Mouse (Mus musculus): ENCODE measurements around the gene Casp2.

Gene Casp2

DNA sequence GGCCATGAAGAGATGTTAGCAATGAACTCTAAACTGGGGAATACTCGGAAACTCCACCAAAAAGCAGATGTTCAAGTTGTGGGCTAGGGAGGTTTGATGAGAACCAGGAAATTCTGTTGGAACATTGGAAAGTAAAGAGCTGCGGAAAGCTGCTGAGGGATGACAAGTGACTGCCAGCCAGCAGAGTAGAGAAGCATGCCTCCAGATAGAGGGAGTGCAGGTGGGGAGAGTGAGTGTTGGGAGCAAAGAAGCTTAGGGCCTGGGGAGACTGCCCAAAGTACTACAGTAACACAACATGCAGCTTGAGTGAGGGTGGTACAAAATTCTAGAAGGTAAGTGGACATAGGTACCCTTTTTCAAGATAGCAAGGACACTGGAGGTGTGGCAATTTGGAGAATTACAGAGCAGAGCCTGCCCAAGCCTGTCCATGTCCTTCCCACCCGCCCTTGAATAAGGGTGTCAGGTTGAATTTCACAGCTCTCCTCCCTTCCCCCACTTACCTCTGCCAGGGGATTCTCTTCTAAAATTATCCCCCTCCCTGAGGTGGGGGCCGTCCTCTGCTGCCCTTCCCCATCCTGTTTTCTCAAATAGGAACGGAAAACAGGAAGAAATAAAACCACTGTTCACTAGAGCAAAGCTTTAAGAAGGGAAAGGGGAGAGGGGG is 18.2 kb downstream of the Casp2 start:
- DNase-seq (ENCODE audit: low spot score) = no peak

DNA sequence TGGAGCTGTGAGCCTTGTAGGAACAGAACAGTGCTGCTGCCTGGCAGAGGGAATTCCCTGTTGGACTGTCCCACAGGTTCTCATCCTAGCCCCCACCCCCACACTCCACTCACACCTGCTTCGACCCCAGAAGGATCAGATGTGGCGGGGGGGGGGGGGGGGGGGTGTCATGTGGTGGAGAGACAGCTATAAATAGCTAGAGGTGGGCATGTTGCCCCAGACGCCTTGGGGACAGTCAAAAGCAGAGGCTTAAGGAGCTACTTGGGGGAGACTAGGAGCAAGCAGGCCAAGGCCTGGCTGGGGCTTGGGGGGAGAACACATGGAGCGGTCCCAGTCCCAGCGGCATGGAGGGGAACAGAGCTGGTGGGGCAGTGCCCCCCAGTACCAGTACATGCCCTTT is 21.7 kb downstream of the Casp2 start, which contains the start of gene Clcn1:
Clcn1 (plus strand) TSS at position 238 of the 400 bp plus-strand sequence.
- no peak for DNase-seq (ENCODE audit: low spot score)

DNA sequence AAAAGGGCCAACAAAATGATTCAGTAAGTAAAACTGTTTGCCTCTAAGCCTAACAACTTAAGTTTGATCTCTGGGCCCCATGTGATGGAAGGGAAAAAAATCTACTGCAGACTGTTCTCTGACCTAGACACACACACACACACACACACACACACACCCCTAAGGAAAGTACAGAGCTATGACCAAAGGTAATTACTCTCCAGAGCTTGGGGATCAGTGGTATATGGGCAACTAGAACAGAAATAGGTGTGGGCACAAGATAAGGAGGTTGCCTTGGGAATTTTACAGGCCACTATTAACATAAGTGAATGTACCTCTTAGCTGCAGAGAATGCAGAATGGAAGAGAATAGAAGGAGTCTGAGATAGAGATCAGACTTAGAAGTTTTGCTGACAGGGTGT is 22.8 kb downstream of the Casp2 start:
- DNase-seq (ENCODE audit: low spot score) = no peak

DNA sequence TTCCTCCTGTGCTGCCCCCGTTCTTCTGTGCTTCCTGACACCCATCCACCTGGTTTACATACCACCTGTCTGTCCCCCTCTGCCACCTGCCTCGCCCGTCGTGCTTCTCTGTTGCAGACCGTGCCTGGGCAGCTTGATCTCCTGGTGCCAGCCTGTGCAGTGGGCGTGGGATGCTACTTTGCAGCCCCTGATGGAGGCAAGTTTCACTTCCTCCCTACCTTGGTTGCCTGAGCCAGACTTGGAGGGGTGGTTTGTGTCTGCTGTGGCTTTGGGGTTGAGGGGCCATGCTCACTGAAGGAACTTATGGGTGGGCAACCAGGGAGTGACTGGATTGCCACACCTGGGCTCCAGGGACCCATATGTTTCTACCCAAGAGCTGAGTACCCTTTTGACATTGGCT is 28.5 kb downstream of the Casp2 start:
- DNase-seq (ENCODE audit: low spot score) = no peak

DNA sequence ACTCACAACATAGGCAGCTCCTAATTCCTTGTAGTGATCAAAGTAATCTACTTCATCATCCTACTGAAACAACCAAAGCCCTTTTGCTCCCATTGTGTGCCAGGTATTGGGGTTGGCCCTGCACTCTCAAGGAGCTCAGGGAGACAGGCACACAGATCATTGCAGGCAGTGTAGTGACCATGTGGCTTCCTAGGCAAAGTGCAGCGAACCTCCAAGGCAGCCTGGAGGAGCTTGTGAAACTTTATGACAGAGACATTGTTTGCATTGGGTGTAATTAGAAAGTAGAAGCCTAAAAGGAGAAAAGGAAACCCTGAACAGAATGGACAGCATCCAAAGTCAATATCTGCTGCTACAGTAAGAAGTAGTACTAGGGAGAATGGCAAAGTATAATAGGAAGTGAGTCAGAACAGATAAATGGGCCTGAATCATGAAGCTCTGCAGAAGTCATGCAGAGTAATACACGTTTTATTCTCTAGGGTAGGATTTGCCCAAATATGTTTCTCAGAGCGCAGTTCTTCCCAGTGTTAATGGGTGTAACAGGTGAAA is 30.8 kb downstream of the Casp2 start:
- no peak for DNase-seq (ENCODE audit: low spot score)

DNA sequence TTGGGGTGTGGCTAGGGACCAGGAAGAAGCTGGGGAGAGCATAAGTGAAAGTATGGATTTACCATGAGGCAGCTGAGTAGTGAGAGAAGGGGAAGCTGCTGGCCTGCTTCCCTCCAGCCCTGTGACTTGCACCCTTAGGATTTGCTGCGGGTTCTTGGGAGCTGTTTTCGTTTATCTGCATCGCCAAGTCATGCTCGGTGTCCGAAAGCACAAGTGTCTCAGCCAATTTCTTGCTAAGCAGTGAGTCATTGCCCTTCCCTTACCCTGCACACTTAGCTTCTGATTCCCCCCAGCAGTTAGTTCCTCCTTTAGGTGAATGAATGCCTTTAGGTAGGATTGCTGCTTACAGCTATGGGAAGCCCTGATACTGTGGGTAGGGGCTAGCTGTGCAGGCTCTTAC is 34.6 kb downstream of the Casp2 start:
- DNase-seq (ENCODE audit: low spot score) = no peak

DNA sequence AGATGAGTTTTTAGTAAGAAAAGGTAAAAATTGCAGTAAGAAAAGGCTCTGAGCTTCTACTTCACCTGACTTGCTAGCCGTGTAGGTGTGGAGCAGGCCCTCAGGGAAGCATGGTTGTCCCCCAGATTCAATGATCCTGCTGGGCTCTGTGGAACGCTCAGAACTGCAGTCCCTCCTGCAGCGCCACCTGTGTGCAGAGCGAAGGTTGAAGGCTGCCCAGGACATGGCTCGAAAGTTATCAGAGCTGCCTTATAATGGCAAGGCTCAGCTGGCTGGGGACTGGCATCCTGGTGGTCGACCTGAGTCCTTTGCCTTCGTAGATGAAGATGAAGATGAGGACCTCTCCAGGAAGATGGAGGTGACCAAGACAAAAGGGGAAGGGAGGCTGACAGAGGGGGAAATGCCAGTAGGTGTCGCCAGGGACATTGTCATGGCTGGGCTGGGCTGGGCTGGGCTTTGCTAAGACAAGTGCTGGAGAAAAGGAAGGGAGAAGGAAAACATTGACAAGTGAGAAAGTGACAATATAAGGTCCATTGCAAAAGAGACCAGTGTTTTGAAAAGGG is 45.1 kb downstream of the Casp2 start:
- DNase-seq (ENCODE audit: low spot score) = no peak

DNA sequence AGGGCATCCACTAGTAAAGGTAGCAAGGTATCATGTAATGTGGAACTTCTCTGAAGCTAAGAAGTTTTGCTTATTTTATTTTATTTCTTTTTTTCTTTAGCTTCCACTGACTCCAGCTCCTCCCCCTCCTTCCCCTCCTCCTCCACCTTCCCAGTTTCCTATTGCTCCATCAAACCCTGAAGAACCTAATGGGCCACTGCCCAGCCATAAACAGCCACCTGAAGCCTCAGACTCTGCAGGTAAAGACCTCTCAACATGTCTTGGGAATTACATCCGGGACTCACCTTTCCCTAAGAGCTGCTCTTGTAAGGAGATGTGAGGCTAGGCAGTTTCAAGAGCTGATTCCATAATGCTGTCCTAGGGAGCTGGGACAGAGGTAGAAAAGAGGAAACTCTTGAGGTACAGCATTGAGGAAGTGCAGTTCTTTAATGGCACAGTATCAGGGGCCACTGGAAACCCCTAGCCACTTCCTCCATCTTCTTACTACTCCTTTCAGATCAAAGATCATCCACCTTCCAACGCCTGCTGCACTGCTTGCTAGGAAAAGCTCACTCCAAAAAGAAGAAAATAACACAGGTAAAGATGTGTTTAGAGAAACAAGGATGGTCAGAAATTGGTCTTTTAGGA is 45.8 kb downstream of the Casp2 start:
- DNase-seq (ENCODE audit: low spot score) = no peak

DNA sequence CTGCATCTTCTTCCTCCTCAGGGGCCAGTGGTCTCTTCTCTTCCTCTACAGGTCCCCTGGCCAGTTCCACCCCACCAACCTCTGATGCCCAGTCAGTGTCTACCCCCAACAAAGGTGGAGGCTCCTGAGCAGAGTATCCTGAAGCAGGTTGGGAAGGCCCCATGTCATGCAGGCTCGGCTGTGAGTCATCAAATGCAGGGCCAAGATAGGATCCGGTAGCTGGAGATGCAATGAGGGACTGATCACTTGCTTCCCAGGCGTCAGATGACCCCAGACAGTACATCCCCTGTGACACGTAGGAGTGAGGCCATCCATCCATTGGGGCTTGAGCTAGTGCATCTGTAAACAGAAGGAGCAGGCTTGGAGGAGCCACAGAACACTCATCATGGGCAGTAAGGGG is 53.5 kb downstream of the Casp2 start:
- no peak for DNase-seq (ENCODE audit: low spot score)

DNA sequence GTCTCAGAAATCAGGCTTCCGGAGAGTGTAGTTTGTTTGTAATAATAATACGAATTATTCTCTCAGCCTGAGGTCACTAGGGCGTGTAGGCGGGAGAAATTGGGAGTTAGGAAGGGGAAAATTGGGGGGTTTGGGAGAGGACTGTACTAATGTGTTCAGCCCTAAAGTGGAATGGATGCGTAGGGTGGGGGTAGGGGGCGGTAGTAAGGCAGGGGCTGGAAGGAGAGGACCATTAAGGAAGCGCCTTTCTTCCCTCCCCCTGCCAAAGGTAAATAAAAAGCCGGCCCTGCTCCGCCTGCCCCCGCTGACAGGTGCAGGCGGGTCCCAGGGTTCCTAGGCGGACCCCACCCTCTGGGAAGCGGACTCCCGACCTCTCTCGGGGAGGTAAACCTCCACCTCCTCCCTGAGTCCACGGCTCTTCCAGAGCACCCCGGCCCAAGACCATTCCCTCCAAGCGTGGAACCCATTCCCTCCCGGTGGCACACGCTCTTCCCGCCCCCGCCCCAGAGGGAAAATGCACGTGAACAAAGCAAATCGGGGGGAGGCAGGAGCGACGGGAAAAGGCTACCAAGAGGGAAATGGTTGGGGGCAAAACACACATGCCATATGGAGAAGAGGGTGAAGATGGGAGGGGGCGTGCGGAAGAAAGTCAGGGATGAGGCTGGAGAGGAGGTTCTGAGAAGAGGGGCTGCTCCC is 58.7 kb downstream of the Casp2 start:
- no peak for DNase-seq (ENCODE audit: low spot score)

DNA sequence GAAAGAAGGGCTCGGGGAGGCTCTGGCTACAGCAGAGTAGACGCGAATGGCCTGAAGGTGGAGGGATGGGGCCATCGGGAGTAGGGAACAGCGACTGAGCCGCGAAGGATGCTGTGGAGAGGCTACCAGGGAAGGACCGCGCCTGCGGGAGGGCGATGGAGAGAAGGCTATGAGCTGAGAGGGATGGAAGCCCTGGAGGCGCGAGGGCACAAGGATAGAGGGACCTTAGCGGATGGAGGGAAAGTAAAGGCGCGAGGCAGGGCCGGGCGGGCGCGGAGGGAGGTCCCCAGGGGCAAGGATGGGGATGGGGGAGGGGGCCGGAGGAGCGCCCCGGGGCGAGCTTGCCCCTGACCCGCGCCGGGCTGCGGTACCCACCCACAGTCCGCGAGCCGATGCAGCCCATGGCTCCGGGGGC is 59.3 kb downstream of the Casp2 start:
- DNase-seq (ENCODE audit: low spot score) = no peak

DNA sequence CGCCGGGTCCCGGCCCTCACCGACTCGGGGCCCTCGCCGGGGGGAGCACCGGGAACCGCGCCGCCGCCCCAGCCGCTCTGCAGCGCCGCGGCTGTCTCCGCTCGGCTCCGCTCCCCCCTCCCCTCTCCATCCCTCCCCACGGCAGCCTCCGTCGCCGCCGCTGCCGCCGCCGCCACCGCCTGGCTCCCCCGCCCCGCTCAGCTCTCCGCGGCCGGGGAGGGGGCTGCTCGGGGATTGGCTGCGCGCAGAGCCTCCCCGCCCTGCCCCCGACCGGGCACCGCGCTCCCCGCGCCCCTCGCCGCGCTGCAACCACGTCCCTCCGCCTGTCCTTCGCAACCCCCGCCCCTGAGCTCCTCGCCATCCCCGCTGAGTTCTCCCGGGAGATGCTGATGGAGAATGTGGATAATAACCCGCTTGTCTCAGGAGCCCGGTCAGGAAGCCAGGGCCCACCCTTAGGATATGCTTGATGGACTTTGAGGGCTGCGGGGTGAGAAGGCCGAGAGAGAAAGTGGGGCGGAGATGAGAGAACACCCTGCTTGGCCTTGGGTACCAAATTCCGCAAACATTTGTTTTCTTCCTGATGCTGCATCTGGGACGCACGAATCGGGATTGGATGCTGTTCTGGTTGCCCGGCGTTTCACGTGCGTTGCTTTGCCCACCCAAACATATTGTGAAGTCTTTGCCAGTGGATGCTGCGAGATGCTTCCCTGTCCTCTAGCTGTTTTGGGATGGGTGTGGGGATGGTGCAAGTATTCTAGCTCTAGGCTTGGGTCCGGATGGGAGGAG is 59.9 kb downstream of the Casp2 start, which contains the start of gene Fam131b:
Fam131b (minus strand) TSS at position 162 of the 786 bp plus-strand sequence.
- peak; percentile 51 for DNase-seq (ENCODE audit: low spot score)

DNA sequence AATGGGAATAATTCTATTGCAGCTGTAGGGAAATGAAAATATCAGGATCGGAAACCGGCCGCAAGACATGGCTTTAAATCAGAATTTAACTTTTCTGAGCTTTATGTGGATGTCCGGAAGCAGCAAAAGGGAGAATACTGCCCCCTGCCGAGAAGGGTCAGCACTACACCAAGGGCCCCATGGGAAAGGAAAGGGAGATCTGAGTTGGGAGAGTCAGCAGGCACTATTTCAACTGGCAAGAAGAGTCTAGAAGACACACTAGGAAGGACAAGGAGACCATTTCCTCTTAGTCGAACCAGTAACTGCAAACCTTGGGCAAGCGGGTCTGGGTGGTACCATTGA is 60.5 kb downstream of the Casp2 start:
- peak; percentile 77 for DNase-seq (ENCODE audit: low spot score)

DNA sequence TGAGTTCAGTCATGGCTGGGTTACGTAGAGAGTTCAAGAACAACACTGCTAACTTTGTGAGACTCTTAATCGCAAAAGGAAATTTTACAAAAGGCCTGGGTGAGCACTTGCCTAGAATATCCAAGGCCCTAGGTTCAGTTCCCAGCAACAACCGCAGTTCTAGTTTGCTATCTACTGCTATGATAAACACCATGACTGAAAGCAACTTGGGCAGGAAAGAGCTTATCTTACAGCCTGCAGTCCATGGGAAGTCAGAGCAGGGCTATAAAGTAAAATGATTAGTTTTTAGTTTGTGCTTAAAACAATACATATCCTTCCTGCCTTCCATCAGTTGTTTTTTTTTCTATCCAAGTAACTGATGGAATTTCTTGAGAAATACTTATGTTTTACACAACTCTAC is 61.7 kb downstream of the Casp2 start:
- no peak for DNase-seq (ENCODE audit: low spot score)

DNA sequence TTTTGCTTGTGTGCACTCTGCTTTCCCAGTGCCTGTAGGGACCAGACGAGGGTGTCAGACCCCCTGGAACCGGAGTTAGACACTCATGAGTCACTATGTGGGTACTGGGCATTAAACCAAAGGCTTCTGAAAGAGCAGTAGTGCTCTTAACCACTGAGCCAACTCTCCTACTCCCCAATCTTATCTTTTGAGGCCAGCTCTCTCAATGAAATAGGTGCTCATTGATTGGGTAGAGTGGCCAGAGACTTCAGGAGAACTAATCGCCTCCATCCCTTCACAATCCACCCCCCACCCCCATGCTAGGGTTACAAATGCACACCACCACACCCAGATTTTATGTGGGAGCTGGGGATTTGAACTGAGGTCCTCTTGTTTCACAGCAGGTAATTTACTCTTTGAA is 64.0 kb downstream of the Casp2 start:
- DNase-seq (ENCODE audit: low spot score) = no peak

DNA sequence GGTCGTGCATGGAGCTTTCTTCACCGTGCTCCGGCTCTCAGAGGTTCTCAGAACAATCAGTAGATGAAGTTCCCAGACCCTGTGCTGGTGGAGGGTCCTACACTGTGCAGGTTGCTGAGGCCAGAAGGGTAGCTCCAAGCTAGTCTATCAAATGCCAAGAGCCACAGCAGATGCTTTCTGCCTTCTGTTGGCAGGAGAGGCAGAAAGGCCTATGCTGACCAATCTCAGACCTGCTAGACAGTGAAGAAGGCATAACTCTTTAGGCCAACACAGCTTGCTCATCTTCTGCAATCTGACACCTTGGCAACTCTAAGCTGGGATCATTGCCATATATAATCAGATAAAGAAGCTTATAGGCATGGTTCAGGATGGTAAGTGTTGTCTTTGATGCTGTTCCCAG is 65.4 kb downstream of the Casp2 start:
- no peak for DNase-seq (ENCODE audit: low spot score)

DNA sequence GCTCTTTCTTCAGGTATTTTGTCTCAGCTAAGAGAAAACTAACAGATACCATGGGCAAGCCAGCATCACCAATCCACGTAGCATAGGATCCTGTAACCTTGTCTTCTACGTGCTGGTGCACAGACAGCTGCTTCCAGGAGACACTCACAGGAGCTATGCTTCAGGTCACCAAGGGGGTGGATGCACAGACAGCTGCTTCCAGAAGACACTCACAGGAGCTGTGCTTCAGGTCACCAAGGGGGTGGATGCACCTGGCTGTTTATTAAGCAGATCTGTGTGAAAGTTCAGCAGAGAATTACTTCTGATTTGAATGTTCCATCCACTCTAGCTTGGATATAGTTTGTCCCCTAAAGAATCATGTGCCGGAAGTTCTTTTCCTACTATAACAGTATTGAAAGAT is 66.2 kb downstream of the Casp2 start:
- DNase-seq (ENCODE audit: low spot score) = no peak

All from left cerebral cortex, adult 11 months (tissue).